Mouse (Mus musculus): ENCODE measurements around the gene Per2. TPM values are rescaled to one million over a fixed set of nuclear protein-coding genes. Genes with fewer than 3 reads are reported as not detected.

The Per2 gene
- polyA plus RNA-seq, 1 experiment from 2014 or later, result 8.2 TPM

DNA sequence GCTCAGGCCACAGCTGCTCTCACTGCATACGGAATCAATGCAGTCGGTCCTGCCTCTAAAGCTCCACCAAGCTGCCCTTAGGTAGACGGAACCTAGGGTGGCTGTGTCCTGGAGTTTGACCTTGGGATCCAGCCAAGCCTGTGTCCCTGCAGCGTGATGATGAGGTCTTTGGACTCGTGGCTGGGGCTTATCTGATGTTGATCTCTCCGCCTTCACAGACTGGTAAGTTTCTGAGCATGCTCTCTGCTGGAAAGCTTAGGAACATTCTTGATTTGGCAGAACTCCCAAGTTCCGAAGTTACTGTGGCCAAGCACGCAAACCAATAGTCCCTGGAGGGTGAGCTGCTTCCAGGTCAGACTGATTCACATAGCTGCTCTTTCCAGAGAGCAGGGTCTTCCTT, 13.1 kb downstream of the Per2 start:
- Histone ChIP-seq H3K27me3 (no peaks in the 10 kb centered on the region), H3K4me3 (no peak overlapping the region), H3K36me3 (peaks cover 51% of the 10 kb centered on the region), H3K4me1 (peaks cover 31% of the 10 kb centered on the region), H3K4me2 (no peak overlapping the region), H3K27ac (peak overlapping the region; percentile 65), H3K9ac (no peak overlapping the region), H3K9me3 (peaks cover 6% of the 10 kb centered on the region; the same call in 1 of the 2 replicates)
- ATAC-seq (ENCODE audit: borderline replicate concordance, extremely low read depth, low FRiP score, low TSS enrichment), result peak; percentile 13; the same call in 1 of the 2 replicates
- 45% methylated on average over 8 of the region's 8 CpGs for WGBS

DNA sequence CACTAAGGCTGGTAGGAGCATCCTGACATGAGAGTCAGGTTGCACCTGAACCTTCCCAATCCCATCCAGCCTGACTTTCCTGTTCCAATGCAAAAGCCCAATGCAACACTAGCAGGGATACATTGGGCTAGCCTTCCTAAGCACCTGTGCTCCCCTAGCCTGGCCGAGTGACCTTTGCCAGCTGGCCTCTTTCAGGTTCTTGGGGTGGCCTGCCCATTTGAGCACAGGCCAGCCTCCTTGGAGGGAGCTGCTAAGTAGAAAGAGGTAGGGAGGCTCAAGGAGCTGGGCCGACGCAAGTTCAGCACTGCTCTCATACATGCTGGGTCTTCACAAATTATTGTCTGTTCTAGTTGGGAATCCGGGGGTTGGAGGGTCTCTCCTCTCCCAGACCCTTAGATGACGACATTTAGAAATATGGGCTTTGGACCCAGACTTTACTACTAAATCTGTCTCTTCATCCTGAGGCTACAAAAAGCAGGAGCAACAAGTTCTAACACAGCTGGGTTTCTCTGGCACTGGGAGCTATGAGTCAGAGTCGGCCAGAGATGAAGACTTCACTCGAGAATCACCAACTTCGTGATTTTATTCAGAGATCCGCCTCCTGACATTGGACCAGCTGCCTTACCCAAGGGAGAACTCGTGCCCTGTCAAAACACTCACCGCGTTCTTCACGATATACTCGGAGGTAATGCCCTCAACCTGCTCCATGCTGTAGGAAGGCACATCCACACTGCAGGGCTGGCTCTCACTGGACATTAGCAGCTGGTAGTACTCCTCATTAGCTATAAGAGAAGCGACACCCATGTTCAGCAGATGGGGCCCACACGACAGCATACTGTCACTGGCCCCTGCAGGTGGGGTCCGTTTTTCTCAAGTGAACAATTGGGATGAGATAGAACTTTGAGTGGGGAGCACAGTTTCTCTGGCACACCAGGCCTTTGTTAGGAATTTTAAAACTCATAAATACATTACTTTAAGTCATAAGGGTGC, 14.0 kb downstream of the Per2 start:
- Histone ChIP-seq H3K9ac (no peak overlapping the region), H3K4me2 (no peak overlapping the region), H3K9me3 (peaks cover 6% of the 10 kb centered on the region; the same call in 1 of the 2 replicates), H3K4me1 (peaks cover 28% of the 10 kb centered on the region), H3K4me3 (no peak overlapping the region), H3K27me3 (no peaks in the 10 kb centered on the region), H3K36me3 (peaks cover 55% of the 10 kb centered on the region), H3K27ac (peak overlapping the region; percentile 65; the same call in 1 of the 2 replicates)
- ATAC-seq (ENCODE audit: borderline replicate concordance, extremely low read depth, low FRiP score, low TSS enrichment), result no peak
- WGBS, result 86% methylated on average over 17 of the region's 17 CpGs

- peak overlapping the region; percentile 83 for H3K27ac ChIP-seq
- peak overlapping the region; percentile 1; the same call in 1 of the 2 replicates for H3K4me3 ChIP-seq
- peak overlapping the region; percentile 27; the same call in 1 of the 2 replicates for H3K4me2 ChIP-seq
- ATAC-seq (ENCODE audit: borderline replicate concordance, extremely low read depth, low FRiP score, low TSS enrichment), result peak; percentile 43
- no peaks in the 10 kb centered on the region for H3K27me3 ChIP-seq
- H3K9me3 ChIP-seq, result peaks cover 3% of the 10 kb centered on the region; the same call in 1 of the 2 replicates
- 0 out of 2 replicates have a peak overlapping the region, but pooled peaks have one; percentile 20 for H3K9ac ChIP-seq
- H3K4me1 ChIP-seq, result peaks cover 25% of the 10 kb centered on the region
- 61% methylated on average over 6 of the region's 7 CpGs for WGBS
- peaks cover 57% of the 10 kb centered on the region for H3K36me3 ChIP-seq
Measured at GRCm38 (mm10) chr1:91442350-91442990, 16.7 kb downstream of the Per2 start.

DNA sequence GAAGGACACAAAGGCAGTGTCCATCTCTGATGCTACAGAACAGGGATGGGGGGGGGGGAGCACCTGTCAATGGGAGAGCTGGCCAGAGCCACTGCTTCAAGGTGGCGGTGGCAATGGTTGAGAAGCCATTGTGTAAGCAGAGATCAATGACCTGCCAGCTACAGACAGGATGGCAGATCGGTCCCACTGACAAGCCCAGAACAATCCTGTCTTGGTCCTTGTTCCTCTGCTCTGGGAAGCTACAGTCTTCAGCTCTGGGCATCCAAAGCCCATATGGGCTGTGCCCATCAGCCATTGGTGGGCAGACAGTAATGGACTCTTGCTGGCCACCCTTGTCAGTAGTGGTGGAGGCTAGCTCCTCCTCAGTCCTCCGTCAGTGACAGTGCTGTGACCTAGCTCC, 17.3 kb downstream of the Per2 start:
- peaks cover 51% of the 10 kb centered on the region for H3K36me3 ChIP-seq

DNA sequence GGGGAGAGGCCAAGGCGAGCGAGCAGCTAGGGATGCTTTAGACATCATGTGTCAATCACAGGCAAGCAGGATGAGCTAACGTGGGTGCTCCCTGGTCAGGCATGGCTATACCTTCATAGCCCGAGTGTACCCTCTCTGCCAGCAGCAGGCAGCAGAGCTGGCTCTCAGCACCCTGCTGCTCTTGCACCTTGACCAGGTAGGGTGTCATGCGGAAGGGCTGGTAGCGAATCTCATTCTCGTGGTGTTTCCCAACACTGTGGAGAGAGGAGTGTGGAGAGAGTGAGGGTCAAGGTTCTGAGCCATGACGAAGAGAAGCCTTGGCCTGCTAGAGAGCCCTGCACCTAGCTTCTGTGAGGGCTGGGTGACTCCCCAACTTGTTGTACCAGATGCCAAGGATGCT, 19.3 kb downstream of the Per2 start:
- H3K36me3 ChIP-seq, result peaks cover 39% of the 10 kb centered on the region
- H3K4me3 ChIP-seq, result no peak overlapping the region
- H3K9me3 ChIP-seq, result no peaks in the 10 kb centered on the region
- WGBS, result 82% methylated on average over 8 of the region's 8 CpGs
- H3K9ac ChIP-seq, result no peak overlapping the region
- H3K27me3 ChIP-seq, result no peaks in the 10 kb centered on the region
- H3K4me2 ChIP-seq, result no peak overlapping the region
- H3K27ac ChIP-seq, result no peak overlapping the region
- ATAC-seq (ENCODE audit: borderline replicate concordance, extremely low read depth, low FRiP score, low TSS enrichment), result no peak
- peaks cover 32% of the 10 kb centered on the region for H3K4me1 ChIP-seq

More for the DNA sequence above, 17.3 kb downstream of the Per2 start:
- WGBS, result 85% methylated on average over 3 of the region's 3 CpGs
- peaks cover 30% of the 10 kb centered on the region for H3K4me1 ChIP-seq
- no peaks in the 10 kb centered on the region for H3K27me3 ChIP-seq
- no peak overlapping the region for H3K9ac ChIP-seq
- no peaks in the 10 kb centered on the region for H3K9me3 ChIP-seq
- no peak overlapping the region for H3K4me2 ChIP-seq
- no peak overlapping the region for H3K4me3 ChIP-seq
- no peak for ATAC-seq (ENCODE audit: borderline replicate concordance, extremely low read depth, low FRiP score, low TSS enrichment)
- H3K27ac ChIP-seq, result 0 out of 2 replicates have a peak overlapping the region, but pooled peaks have one; percentile 41

GRCm38 (mm10) chr1:91437573-91437972, 21.6 kb downstream of the Per2 start:
- H3K36me3 ChIP-seq, result peaks cover 46% of the 10 kb centered on the region
- no peak overlapping the region for H3K4me2 ChIP-seq

GRCm38 (mm10) chr1:91437083-91437400, 22.1 kb downstream of the Per2 start:
- Histone ChIP-seq H3K27ac (peak overlapping the region; percentile 91), H3K9ac (no peak overlapping the region), H3K36me3 (peaks cover 50% of the 10 kb centered on the region), H3K9me3 (no peaks in the 10 kb centered on the region), H3K4me2 (no peak overlapping the region), H3K27me3 (no peaks in the 10 kb centered on the region), H3K4me1 (peaks cover 24% of the 10 kb centered on the region), H3K4me3 (no peak overlapping the region)
- peak; percentile 27; the same call in 1 of the 2 replicates for ATAC-seq (ENCODE audit: borderline replicate concordance, extremely low read depth, low FRiP score, low TSS enrichment)
- 91% methylated on average over 3 of the region's 3 CpGs for WGBS

More at GRCm38 (mm10) chr1:91437573-91437972, 21.6 kb downstream of the Per2 start:
- H3K4me1 ChIP-seq, result peaks cover 24% of the 10 kb centered on the region
- H3K27ac ChIP-seq, result peak overlapping the region; percentile 91; the same call in 1 of the 2 replicates
- no peak overlapping the region for H3K9ac ChIP-seq
- H3K4me3 ChIP-seq, result no peak overlapping the region
- ATAC-seq (ENCODE audit: borderline replicate concordance, extremely low read depth, low FRiP score, low TSS enrichment), result no peak
- H3K9me3 ChIP-seq, result no peaks in the 10 kb centered on the region
- H3K27me3 ChIP-seq, result no peaks in the 10 kb centered on the region
- WGBS, result 85% methylated on average over 7 of the region's 7 CpGs

DNA sequence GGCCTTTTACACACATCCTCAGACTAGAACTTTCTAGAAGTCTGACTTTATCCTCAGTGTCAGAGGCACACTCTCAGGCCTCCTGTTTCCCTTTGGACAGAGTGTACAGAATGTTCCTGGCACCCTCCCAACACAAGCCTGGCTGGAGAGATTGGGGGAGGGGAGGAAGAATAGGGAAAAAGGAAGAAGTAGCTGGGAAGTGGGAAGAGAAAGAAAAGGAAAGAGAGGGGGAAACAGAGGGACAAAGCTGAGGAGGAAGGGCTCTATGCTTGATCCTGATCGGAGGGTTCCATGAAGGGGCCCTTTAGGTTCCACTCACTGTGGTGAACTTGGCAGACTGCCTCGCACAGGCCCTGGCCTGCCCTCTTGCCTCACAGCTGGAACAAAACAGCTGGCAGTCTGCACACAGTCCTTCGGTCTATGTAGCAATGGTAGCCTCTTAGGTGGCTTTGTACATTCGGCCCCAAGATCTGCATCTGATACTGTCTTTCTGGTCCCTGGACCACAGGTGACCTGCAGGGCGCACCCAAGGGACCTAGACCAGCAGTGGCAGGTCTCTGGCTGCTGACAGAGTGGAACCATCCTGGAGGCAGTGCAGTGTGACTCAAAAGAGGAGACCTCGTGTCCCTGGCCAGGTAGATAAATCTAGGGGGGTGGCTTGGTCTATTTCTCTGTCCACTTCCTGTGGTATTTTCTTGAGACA, 22.6 kb downstream of the Per2 start:
- ATAC-seq (ENCODE audit: borderline replicate concordance, extremely low read depth, low FRiP score, low TSS enrichment), result peak; percentile 88
- Histone ChIP-seq H3K4me3 (no peak overlapping the region), H3K9me3 (no peaks in the 10 kb centered on the region), H3K36me3 (peaks cover 50% of the 10 kb centered on the region), H3K4me2 (no peak overlapping the region; the same call in 1 of the 2 replicates), H3K27me3 (no peaks in the 10 kb centered on the region), H3K27ac (peak overlapping the region; percentile 91), H3K4me1 (peaks cover 24% of the 10 kb centered on the region), H3K9ac (no peak overlapping the region)
- 32% methylated on average over 6 of the region's 6 CpGs for WGBS

DNA sequence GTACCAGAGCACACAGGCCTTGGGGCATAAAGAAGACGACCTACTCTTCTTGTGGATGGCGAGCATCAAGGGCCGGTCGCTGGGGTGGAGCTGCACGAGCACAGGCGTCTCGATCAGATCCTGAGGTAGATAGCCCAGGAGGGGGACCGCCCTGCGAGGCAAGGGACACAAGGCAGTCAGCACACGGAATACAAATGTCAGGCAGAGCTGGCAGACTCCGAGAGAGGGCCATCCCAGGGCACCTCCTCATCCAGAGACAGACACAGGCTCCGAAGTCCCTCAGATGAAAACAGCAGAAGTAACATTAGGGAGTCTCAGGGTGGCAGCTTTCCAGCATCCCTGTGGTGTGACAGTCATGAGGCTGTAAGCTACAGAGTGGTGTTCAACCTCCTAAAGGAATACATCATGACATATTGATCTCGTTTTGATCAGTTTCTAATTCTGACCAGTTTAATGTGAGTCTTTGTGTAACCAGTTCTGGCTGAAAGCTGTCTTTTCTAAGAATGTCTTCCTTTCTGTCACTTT, 23.5 kb downstream of the Per2 start:
- Histone ChIP-seq H3K27me3 (no peaks in the 10 kb centered on the region), H3K4me2 (no peak overlapping the region), H3K36me3 (peaks cover 49% of the 10 kb centered on the region), H3K9ac (no peak overlapping the region; the same call in 1 of the 2 replicates), H3K4me3 (no peak overlapping the region), H3K9me3 (no peaks in the 10 kb centered on the region), H3K27ac (peak overlapping the region; percentile 91), H3K4me1 (peaks cover 24% of the 10 kb centered on the region)
- ATAC-seq (ENCODE audit: borderline replicate concordance, extremely low read depth, low FRiP score, low TSS enrichment), result no peak
- WGBS, result 74% methylated on average over 13 of the region's 13 CpGs

DNA sequence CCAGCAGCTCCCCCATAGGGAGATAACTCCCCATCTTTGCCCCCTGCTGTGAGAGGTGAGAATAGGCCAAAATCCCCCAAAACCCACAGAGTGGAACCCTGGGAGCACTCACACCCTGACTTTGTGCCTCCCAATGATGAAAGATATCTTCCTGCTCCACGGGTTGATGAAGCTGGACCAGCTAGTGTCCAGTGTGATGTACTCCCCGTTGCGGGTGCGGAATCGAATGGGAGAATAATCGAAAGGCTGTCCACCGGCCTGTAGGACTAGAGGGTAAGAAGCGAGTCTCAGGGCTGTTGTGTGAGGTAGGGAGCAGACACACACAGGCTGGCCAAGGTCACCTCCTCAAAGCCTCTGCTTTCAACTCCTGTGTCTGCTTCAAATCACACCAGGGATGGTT, 24.2 kb downstream of the Per2 start:
- no peak overlapping the region for H3K4me3 ChIP-seq
- H3K4me1 ChIP-seq, result peaks cover 24% of the 10 kb centered on the region
- no peak for ATAC-seq (ENCODE audit: borderline replicate concordance, extremely low read depth, low FRiP score, low TSS enrichment)
- H3K27me3 ChIP-seq, result no peaks in the 10 kb centered on the region
- no peak overlapping the region for H3K4me2 ChIP-seq
- H3K9ac ChIP-seq, result no peak overlapping the region
- peaks cover 48% of the 10 kb centered on the region for H3K36me3 ChIP-seq
- WGBS, result 93% methylated on average over 8 of the region's 8 CpGs
- H3K27ac ChIP-seq, result no peak overlapping the region
- no peaks in the 10 kb centered on the region for H3K9me3 ChIP-seq

DNA sequence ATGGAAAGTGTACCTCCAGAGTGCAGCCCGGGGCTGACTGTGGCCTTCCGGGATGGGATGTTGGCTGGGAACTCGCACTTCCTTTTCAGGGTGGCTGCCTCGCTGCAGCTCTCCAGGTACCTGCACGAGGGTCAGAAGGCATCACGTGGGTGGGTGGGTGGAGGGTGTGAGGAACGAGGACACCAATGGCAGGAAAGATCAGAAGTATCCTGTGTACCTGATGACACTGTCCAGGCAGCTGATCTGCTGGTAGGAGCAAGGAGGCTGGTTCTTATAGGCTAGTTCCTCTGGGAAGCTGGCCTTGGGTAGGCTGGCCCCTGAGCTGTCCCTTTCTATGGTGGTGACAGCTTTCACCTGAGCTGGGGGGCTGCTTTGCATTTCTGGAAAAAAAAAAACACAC, 28.4 kb downstream of the Per2 start:
- ATAC-seq (ENCODE audit: borderline replicate concordance, extremely low read depth, low FRiP score, low TSS enrichment), result no peak
- Histone ChIP-seq H3K4me2 (no peak overlapping the region), H3K27ac (no peak overlapping the region), H3K9me3 (no peaks in the 10 kb centered on the region), H3K4me1 (peaks cover 7% of the 10 kb centered on the region), H3K27me3 (no peaks in the 10 kb centered on the region), H3K9ac (no peak overlapping the region), H3K36me3 (peaks cover 58% of the 10 kb centered on the region), H3K4me3 (no peak overlapping the region)
- 72% methylated on average over 7 of the region's 7 CpGs for WGBS
